Mouse (Mus musculus) megakaryocyte, adult 5-6 weeks (primary cell): ENCODE data around the gene Gck. TPM values are rescaled to one million over a fixed set of nuclear protein-coding genes. Genes with fewer than 3 reads are reported as not detected.

Experiments used
- total RNA-seq, 2 experiments: library from RNA; stranded (forward) in 1 of 2; stranded (reverse) in 1 of 2; fragments of 153-499, 151-499 nt in 1 of 2; fragments of 221-1000, 200-1000 nt in 1 of 2; gene quantifications; 2 replicates each; pipeline versions ENCODE4 v1.2.3 to v1.2.4; 2015 to 2017

The Gck gene
- total RNA-seq, 2 experiments from 2014 or later, result not detected

Other genes with a start within 250 kb of the Gck start
- 67.4 and 74.1 TPM in 2 replicates for gene Mrps24, start 234.4 kb downstream of the Gck start, total RNA-seq (2015)
- gene Mrps24, start 234.4 kb downstream of the Gck start, total RNA-seq (2017), result 30.7 and 41.2 TPM in 2 replicates
- gene Urgcp, start 187.7 kb downstream of the Gck start, total RNA-seq (2015), result 4.1 and 4.5 TPM in 2 replicates
- 7.5 and 8.7 TPM in 2 replicates for gene Urgcp, start 187.7 kb downstream of the Gck start, total RNA-seq (2017)
- gene Dbnl, start 161.6 kb downstream of the Gck start, total RNA-seq (2015), result 84.5 and 90.0 TPM in 2 replicates
- 176 and 179 TPM in 2 replicates for gene Dbnl, start 161.6 kb downstream of the Gck start, total RNA-seq (2017)
- gene Pgam2, start 146.3 kb downstream of the Gck start, total RNA-seq (2015), result not detected in 2 replicates
- not detected in 2 replicates for gene Pgam2, start 146.3 kb downstream of the Gck start, total RNA-seq (2017)
- gene Polm, start 112.1 kb downstream of the Gck start, total RNA-seq (2015), result 10.4 and 10.7 TPM in 2 replicates
- 6.0 and 8.8 TPM in 2 replicates for gene Polm, start 112.1 kb downstream of the Gck start, total RNA-seq (2017)
- gene Aebp1, start 88.1 kb downstream of the Gck start, total RNA-seq (2015), result not detected in 2 replicates
- 0.11 and 0.12 TPM in 2 replicates for gene Aebp1, start 88.1 kb downstream of the Gck start, total RNA-seq (2017)
- 23.8 and 31.6 TPM in 2 replicates for gene Pold2, start 71.8 kb downstream of the Gck start, total RNA-seq (2015)
- gene Pold2, start 71.8 kb downstream of the Gck start, total RNA-seq (2017), result 19.0 and 29.3 TPM in 2 replicates
- not detected in 2 replicates for gene Myl7, start 51.3 kb downstream of the Gck start, total RNA-seq (2015)
- not detected in 2 replicates for gene Myl7, start 51.3 kb downstream of the Gck start, total RNA-seq (2017)
- 18.2 and 21.0 TPM in 2 replicates for gene Ykt6, start 5.6 kb upstream of the Gck start, total RNA-seq (2015)
- gene Ykt6, start 5.6 kb upstream of the Gck start, total RNA-seq (2017), result 41.8 and 54.2 TPM in 2 replicates
- gene Camk2b, start 116.3 kb upstream of the Gck start, total RNA-seq (2015), result 0.38 and 0.71 TPM in 2 replicates
- gene Camk2b, start 116.3 kb upstream of the Gck start, total RNA-seq (2017), result 0.59 and 1.3 TPM in 2 replicates
- gene A730071L15Rik, start 249.9 kb upstream of the Gck start, total RNA-seq (2015), result 0.09 and 0.57 TPM in 2 replicates
- not detected in 2 replicates for gene A730071L15Rik, start 249.9 kb upstream of the Gck start, total RNA-seq (2017)